Mouse (Mus musculus): ENCODE measurements around the gene Nf2. TPM values are rescaled to one million over a fixed set of nuclear protein-coding genes. Genes with fewer than 3 reads are reported as not detected.
A peak's percentile ranks its signal among the peaks of the same experiment; 100 is the strongest.

Nf2 gene
- polyA plus RNA-seq, 1 experiment from 2014 or later = 18.7 TPM

DNA sequence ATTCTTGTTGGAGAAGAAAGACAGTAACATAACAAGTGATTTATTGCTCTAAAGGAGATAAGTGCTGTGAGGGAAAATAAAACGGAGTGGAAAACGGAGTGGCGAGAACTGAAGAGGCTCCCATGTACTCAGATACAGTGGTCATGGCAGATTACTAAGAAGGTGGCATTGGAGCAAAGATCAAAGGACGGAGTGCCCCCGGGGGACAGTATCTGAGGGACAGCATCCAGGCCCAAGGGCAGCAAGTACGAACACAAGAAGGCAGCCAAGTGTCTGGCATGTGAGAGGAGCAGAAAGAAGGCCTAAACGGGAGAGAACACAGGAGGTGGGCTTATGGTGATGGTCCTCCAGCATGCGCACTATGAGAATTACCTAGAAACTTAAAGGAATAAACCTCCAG lies 127.6 kb downstream of the Nf2 start:
- Histone ChIP-seq H3K9me3 (ENCODE audit: control insufficient read depth, low read length) (no peaks in the 10 kb centered on the region), H3K4me1 (replicated peaks; ENCODE audit: control insufficient read depth, insufficient read depth) (no peaks in the 10 kb centered on the region)

DNA sequence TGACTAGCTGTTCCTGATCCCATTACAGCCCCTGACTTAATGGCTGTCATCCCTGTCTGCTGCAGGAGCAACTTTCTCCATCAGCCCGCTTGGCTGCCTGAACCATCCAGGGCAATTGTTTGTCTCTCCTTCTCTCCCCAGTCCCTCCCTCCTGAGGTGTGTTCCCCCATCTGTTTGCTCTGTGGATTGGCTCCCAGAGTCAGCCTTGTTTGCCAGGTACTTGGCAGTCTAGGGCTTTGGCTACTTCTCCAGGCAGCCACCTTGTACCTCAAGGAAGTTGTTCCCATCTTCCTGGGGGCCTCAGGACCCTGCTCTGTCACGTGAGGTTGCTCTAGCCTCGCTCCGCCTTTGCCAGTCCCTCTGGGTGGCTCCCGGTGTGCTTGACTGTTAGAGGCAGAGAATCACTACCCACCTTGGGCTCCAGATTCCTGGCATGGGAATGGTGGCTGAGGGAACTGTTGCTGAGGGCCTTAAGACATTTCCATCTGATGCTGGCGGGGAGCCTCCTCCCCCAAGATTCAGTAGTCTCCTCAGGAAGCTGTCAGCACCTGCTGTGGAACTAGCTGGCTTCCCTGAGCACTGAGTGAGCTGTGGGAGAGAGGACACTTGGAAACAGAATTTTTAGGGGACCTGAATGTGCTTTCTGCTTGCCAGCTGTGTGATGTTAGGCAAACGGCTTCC lies 128.3 kb downstream of the Nf2 start:
- H3K36me3 ChIP-seq (ENCODE audit: control insufficient read depth, insufficient read depth, low read length) = peaks cover 4% of the 10 kb centered on the region
- no peaks in the 10 kb centered on the region for H3K27me3 ChIP-seq (ENCODE audit: control insufficient read depth, insufficient read depth, low read length)
- no peak overlapping the region for H3K4me2 ChIP-seq (replicated peaks; ENCODE audit: low read depth)
- H3K9me3 ChIP-seq (ENCODE audit: control insufficient read depth, low read length) = no peaks in the 10 kb centered on the region
- DNase-seq (ENCODE audit: low spot score) = peak; percentile 43
- ATAC-seq (ENCODE audit: low FRiP score, low TSS enrichment) = 0 out of 2 replicates have a peak, but pooled peaks have one; percentile 36
- H3K4me1 ChIP-seq (replicated peaks; ENCODE audit: control insufficient read depth, insufficient read depth) = no peaks in the 10 kb centered on the region
- no peak overlapping the region for H3K9ac ChIP-seq (ENCODE audit: low read length)
- 40% methylated on average over 7 of the region's 7 CpGs for WGBS
- TF ChIP-seq CTCF (IDR thresholded peaks at IDR 0.05; ENCODE audit: low read depth) (no peak), EP300 (optimal IDR thresholded peaks at IDR 0.05) (no peak)
- no peak overlapping the region for H3K4me3 ChIP-seq (ENCODE audit: low read depth, low read length)
- no peak overlapping the region for H3K27ac ChIP-seq (replicated peaks)

More for the DNA sequence above, 127.6 kb downstream of the Nf2 start:
- H3K36me3 ChIP-seq (ENCODE audit: control insufficient read depth, insufficient read depth, low read length) = peaks cover 4% of the 10 kb centered on the region
- no peak overlapping the region for H3K4me3 ChIP-seq (ENCODE audit: low read depth, low read length)
- H3K9ac ChIP-seq (ENCODE audit: low read length) = no peak overlapping the region
- DNase-seq (ENCODE audit: low spot score) = no peak
- no peaks in the 10 kb centered on the region for H3K27me3 ChIP-seq (ENCODE audit: control insufficient read depth, insufficient read depth, low read length)
- no peak for ATAC-seq (ENCODE audit: low FRiP score, low TSS enrichment)
- no peak for TF ChIP-seq EP300 (optimal IDR thresholded peaks at IDR 0.05)
- no peak for TF ChIP-seq CTCF (IDR thresholded peaks at IDR 0.05; ENCODE audit: low read depth)
- H3K4me2 ChIP-seq (replicated peaks; ENCODE audit: low read depth) = no peak overlapping the region
- no peak overlapping the region for H3K27ac ChIP-seq (replicated peaks)
- 88% methylated on average over 8 of the region's 8 CpGs for WGBS

DNA sequence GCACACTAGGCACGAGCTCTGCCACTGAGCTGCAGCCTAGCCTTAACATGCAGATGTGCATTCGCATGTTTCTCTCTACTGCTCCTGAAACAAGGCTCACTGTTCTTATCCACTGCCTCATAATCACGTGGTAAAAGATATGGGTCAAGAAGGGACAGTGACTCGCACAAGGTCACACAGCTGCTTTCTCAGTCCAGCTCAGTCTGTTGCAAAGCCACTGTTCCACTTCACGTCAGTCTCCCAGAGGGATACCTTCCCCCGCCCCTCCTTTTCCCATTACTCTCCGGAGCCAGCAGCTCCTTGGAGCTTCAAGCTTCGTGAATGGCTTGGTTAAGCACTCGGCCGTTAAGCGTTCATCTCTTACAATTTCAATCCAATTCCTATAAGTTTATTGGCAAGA lies 128.9 kb downstream of the Nf2 start:
- Histone ChIP-seq H3K9ac (ENCODE audit: low read length) (no peak overlapping the region), H3K4me3 (ENCODE audit: low read depth, low read length) (no peak overlapping the region), H3K27me3 (ENCODE audit: control insufficient read depth, insufficient read depth, low read length) (no peaks in the 10 kb centered on the region), H3K36me3 (ENCODE audit: control insufficient read depth, insufficient read depth, low read length) (peaks cover 4% of the 10 kb centered on the region), H3K4me1 (replicated peaks; ENCODE audit: control insufficient read depth, insufficient read depth) (no peaks in the 10 kb centered on the region), H3K27ac (replicated peaks) (no peak overlapping the region), H3K9me3 (ENCODE audit: control insufficient read depth, low read length) (no peaks in the 10 kb centered on the region), H3K4me2 (replicated peaks; ENCODE audit: low read depth) (no peak overlapping the region)
- 60% methylated on average over 11 of the region's 11 CpGs for WGBS
- no peak for DNase-seq (ENCODE audit: low spot score)
- no peak for TF ChIP-seq EP300 (optimal IDR thresholded peaks at IDR 0.05)
- no peak for TF ChIP-seq CTCF (IDR thresholded peaks at IDR 0.05; ENCODE audit: low read depth)
- no peak for ATAC-seq (ENCODE audit: low FRiP score, low TSS enrichment)

DNA sequence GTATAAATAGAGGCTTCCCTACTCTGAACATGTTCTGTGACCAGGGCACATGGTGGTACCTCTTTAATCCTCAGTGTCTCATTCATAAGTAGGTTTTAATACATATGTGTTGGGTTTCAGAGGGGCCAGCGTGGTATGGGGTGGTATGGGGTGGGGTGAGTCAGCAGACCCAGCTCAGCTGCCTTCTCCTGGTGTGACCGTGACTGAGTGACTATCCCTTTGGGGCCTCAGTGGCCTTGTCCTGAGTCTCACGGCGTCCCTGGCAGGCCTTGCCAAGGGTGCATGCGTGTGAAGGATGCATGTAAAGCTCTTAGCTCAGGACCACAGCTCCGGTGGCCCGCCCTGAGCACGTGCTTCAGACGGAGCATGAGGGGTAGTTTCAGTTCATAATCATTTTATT lies 129.4 kb downstream of the Nf2 start:
- no peak overlapping the region for H3K4me3 ChIP-seq (ENCODE audit: low read depth, low read length)
- H3K9ac ChIP-seq (ENCODE audit: low read length) = no peak overlapping the region
- H3K27me3 ChIP-seq (ENCODE audit: control insufficient read depth, insufficient read depth, low read length) = no peaks in the 10 kb centered on the region
- peaks cover 4% of the 10 kb centered on the region for H3K36me3 ChIP-seq (ENCODE audit: control insufficient read depth, insufficient read depth, low read length)
- TF ChIP-seq CTCF (IDR thresholded peaks at IDR 0.05; ENCODE audit: low read depth) (no peak), EP300 (optimal IDR thresholded peaks at IDR 0.05) (no peak)
- H3K4me1 ChIP-seq (replicated peaks; ENCODE audit: control insufficient read depth, insufficient read depth) = no peaks in the 10 kb centered on the region
- H3K27ac ChIP-seq (replicated peaks) = no peak overlapping the region
- H3K4me2 ChIP-seq (replicated peaks; ENCODE audit: low read depth) = no peak overlapping the region
- DNase-seq (ENCODE audit: low spot score) (no peak), ATAC-seq (ENCODE audit: low FRiP score, low TSS enrichment) (no peak)
- no peaks in the 10 kb centered on the region for H3K9me3 ChIP-seq (ENCODE audit: control insufficient read depth, low read length)
- WGBS = 91% methylated on average over 9 of the region's 9 CpGs

DNA sequence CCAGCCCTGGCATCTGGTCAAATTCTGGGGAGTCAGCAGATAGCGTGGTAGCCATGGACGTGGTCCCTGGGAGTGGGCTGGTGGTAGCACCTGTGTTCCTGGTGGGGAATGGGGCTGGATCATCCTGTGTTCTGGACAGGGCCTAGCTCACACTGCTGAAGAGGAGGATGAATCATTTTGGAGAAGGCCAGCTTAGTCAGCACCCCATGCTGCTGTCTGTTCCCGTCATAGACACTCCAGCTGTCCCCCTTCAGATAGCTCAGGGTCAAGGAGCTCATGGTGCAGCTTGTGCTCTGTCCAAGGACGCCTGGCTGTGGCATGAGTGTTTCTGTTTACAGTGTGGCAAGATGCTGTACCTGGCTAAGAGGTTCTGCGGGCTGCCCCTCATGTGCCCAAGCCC lies 130.8 kb downstream of the Nf2 start:
- H3K9me3 ChIP-seq (ENCODE audit: control insufficient read depth, low read length) = no peaks in the 10 kb centered on the region
- DNase-seq (ENCODE audit: low spot score) (no peak), ATAC-seq (ENCODE audit: low FRiP score, low TSS enrichment) (no peak)
- H3K4me2 ChIP-seq (replicated peaks; ENCODE audit: low read depth) = no peak overlapping the region
- H3K4me3 ChIP-seq (ENCODE audit: low read depth, low read length) = no peak overlapping the region
- WGBS = 76% methylated on average over 5 of the region's 5 CpGs
- TF ChIP-seq EP300 (optimal IDR thresholded peaks at IDR 0.05) (no peak), CTCF (IDR thresholded peaks at IDR 0.05; ENCODE audit: low read depth) (no peak)
- no peak overlapping the region for H3K9ac ChIP-seq (ENCODE audit: low read length)
- no peak overlapping the region for H3K27ac ChIP-seq (replicated peaks)
- no peaks in the 10 kb centered on the region for H3K4me1 ChIP-seq (replicated peaks; ENCODE audit: control insufficient read depth, insufficient read depth)
- no peaks in the 10 kb centered on the region for H3K27me3 ChIP-seq (ENCODE audit: control insufficient read depth, insufficient read depth, low read length)
- H3K36me3 ChIP-seq (ENCODE audit: control insufficient read depth, insufficient read depth, low read length) = no peaks in the 10 kb centered on the region; the same call in 1 of the 2 replicates

DNA sequence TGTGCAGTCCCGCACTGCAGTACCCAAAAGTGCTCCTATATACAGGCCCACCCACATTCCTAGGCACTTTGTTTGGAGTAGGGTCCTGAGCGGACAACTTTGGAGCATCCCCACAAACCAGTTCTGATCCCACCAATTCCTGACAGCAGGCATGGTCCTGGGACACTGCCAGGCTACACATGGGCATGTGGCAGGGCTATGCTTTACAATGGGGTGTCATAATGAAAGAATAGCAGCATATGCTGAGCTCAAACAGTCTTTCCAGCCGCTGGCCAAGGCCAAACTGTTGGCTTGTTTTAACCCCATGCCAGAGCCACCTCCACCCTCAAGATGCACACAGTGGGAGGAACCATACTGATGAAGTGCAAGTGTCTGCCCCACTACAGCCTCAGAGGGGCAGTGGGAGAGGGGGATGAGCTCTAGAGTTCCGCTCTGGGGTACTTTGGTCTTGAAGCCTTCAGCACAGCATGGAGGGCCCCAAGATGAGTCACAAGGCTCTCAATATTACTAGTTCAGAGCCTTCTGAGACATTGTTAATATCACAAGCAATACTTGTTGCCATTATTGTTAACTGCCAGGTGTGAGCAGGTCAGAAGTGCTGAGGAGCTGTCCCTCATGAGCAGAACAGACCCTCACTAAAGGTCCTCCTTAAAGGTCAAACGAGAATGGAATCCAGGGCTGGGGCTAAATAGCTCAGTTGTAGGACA lies 132.7 kb downstream of the Nf2 start:
- H3K9ac ChIP-seq (ENCODE audit: low read length) = no peak overlapping the region
- no peak for TF ChIP-seq CTCF (IDR thresholded peaks at IDR 0.05; ENCODE audit: low read depth)
- no peak for TF ChIP-seq EP300 (optimal IDR thresholded peaks at IDR 0.05)
- no peak overlapping the region for H3K4me2 ChIP-seq (replicated peaks; ENCODE audit: low read depth)
- H3K27ac ChIP-seq (replicated peaks) = no peak overlapping the region
- ATAC-seq (ENCODE audit: low FRiP score, low TSS enrichment) (no peak), DNase-seq (ENCODE audit: low spot score) (no peak)
- no peaks in the 10 kb centered on the region for H3K4me1 ChIP-seq (replicated peaks; ENCODE audit: control insufficient read depth, insufficient read depth)
- H3K36me3 ChIP-seq (ENCODE audit: control insufficient read depth, insufficient read depth, low read length) = no peaks in the 10 kb centered on the region
- 85% methylated on average over 5 of the region's 5 CpGs for WGBS
- no peaks in the 10 kb centered on the region for H3K27me3 ChIP-seq (ENCODE audit: control insufficient read depth, insufficient read depth, low read length)
- H3K4me3 ChIP-seq (ENCODE audit: low read depth, low read length) = no peak overlapping the region
- H3K9me3 ChIP-seq (ENCODE audit: control insufficient read depth, low read length) = no peaks in the 10 kb centered on the region

Small RNA genes lying within 50 kb of the gene (microRNA-seq; reads per million reads assigned to microRNA genes)
- not detected for gene Mir6918

Other genes starting within 250 kb of the Nf2 start
- gene Gm11032, start 229.5 kb downstream of the Nf2 start, polyA plus RNA-seq (2015; fragmentation: Nextera tagmentation; extraction: Ambion mirVana) = not detected in 2 replicates
- 20.2 and 21.4 TPM in 2 replicates for gene Ascc2, start 211.8 kb downstream of the Nf2 start, polyA plus RNA-seq (2015; fragmentation: Nextera tagmentation; extraction: Ambion mirVana)
- gene Uqcr10, start 145.2 kb downstream of the Nf2 start, polyA plus RNA-seq (2015; fragmentation: Nextera tagmentation; extraction: Ambion mirVana) = 1,477 and 1,517 TPM in 2 replicates
- 57.4 and 63.5 TPM in 2 replicates for gene Zmat5, start 144.9 kb downstream of the Nf2 start, polyA plus RNA-seq (2015; fragmentation: Nextera tagmentation; extraction: Ambion mirVana)
- gene Cabp7, start 102.8 kb downstream of the Nf2 start, polyA plus RNA-seq (2015; fragmentation: Nextera tagmentation; extraction: Ambion mirVana) = 0.12 and 0.13 TPM in 2 replicates
- gene Nipsnap1, start 24.4 kb upstream of the Nf2 start, polyA plus RNA-seq (2015; fragmentation: Nextera tagmentation; extraction: Ambion mirVana) = 28.2 and 29.7 TPM in 2 replicates
- 18.3 and 21.0 TPM in 2 replicates for gene Thoc5, start 45.8 kb upstream of the Nf2 start, polyA plus RNA-seq (2015; fragmentation: Nextera tagmentation; extraction: Ambion mirVana)
- gene Nefh, start 98.5 kb upstream of the Nf2 start, polyA plus RNA-seq (2015; fragmentation: Nextera tagmentation; extraction: Ambion mirVana) = 0.25 TPM in 2 replicates
- 41.8 and 43.3 TPM in 2 replicates for gene Ap1b1, start 137.3 kb upstream of the Nf2 start, polyA plus RNA-seq (2015; fragmentation: Nextera tagmentation; extraction: Ambion mirVana)
- gene Rasl10a, start 208.6 kb upstream of the Nf2 start, polyA plus RNA-seq (2015; fragmentation: Nextera tagmentation; extraction: Ambion mirVana) = 1.6 and 1.9 TPM in 2 replicates
- 21.4 and 24.8 TPM in 2 replicates for gene Gas2l1, start 215.8 kb upstream of the Nf2 start, polyA plus RNA-seq (2015; fragmentation: Nextera tagmentation; extraction: Ambion mirVana)
- 19.1 and 19.6 TPM in 2 replicates for gene Rhbdd3, start 249.4 kb upstream of the Nf2 start, polyA plus RNA-seq (2015; fragmentation: Nextera tagmentation; extraction: Ambion mirVana)
- 231 and 235 TPM in 2 replicates for gene Ewsr1, start 249.7 kb upstream of the Nf2 start, polyA plus RNA-seq (2015; fragmentation: Nextera tagmentation; extraction: Ambion mirVana)

All from stomach, postnatal 0 days (tissue).